Mouse (Mus musculus) hindbrain, embryonic 12.5 days (tissue): ENCODE results near the gene Ppp1r15a. TPM values are rescaled to one million over a fixed set of nuclear protein-coding genes. Genes with fewer than 3 reads are reported as not detected.
"Not testable (repeated sequence)": the region's sequence is repeated elsewhere in the genome, so short reads cannot be mapped to it uniquely, and the experiment has no call there.

Source experiments
- ATAC-seq: fragments of 200-750 bp; cut with Nextera tagmentation; 2 replicates; pipeline ENCODE4 v1.8.0; 2017; ENCODE audit warnings: moderate TSS enrichment; ENCODE audit not compliant: low FRiP score
- H3K27ac ChIP-seq: fragments of 300-500 bp; sonication (generic); 2 replicates; pipeline ENCODE4 v1.5.1; 2016; ENCODE audit warnings: mild to moderate bottlenecking
- H3K27me3 ChIP-seq: fragments of 300-500 bp; sonication (generic); 2 replicates; pipeline ENCODE4 v1.6.1; 2016; ENCODE audit warnings: mild to moderate bottlenecking
- H3K36me3 ChIP-seq: fragments of 300-500 bp; sonication (generic); 2 replicates; pipeline ENCODE4 v1.6.1; 2016; ENCODE audit warnings: mild to moderate bottlenecking
- H3K4me1 ChIP-seq: fragments of 300-500 bp; sonication (generic); 2 replicates; pipeline ENCODE4 v1.6.1; 2016
- H3K4me2 ChIP-seq: fragments of 300-500 bp; sonication (generic); replicated peaks from 2 replicates; pipeline ENCODE4 v1.6.1; 2016; ENCODE audit warnings: mild to moderate bottlenecking
- H3K4me3 ChIP-seq: fragments of 300-500 bp; sonication (generic); 2 replicates; pipeline ENCODE4 v1.5.1; 2016; ENCODE audit warnings: mild to moderate bottlenecking
- H3K9ac ChIP-seq: fragments of 300-500 bp; sonication (generic); 2 replicates; pipeline ENCODE4 v1.6.1; 2016; ENCODE audit warnings: mild to moderate bottlenecking, moderate library complexity
- H3K9me3 ChIP-seq: fragments of 300-500 bp; sonication (generic); replicated peaks from 2 replicates; pipeline ENCODE4 v1.6.1; 2016; ENCODE audit warnings: mild to moderate bottlenecking
- WGBS: fragments of 180-500 bp; shearing (Covaris S2); methylation state at CpG from one replicate; pipeline ENCODE4 v1.1.7; 2016; 5-methylcytosine and 5-hydroxymethylcytosine counted together
- polyA plus RNA-seq: library from polyadenylated mRNA; unstranded; fragments of >200 nt; fragmentation: Nextera tagmentation; extraction: Ambion mirVana; gene quantifications from 2 replicates; pipeline ENCODE4 v1.2.1, GENCODE M21; 2016

The Ppp1r15a gene
- polyA plus RNA-seq, 1 experiment from 2014 or later, result 16.7 TPM

DNA sequence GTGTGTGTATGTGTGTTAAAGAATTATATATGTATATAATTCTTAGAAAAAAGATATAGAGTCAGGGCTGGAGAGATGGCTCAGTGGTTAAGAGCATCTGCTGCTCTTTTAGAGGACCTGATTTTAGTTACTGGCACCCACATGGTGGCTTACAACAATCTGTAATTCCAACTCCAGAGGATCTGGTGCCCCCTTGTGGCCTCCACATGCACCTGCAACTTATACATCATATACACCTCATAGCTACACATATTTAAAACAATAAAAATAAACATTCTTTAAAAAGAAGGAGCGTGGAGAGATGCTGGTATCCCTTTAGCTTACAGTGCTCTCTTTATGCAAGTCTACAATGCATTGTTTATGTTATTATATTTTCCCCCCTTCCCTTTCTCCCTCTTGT, 18.5 kb upstream of the Ppp1r15a start:
- Histone ChIP-seq H3K9ac (no peak overlapping the region), H3K27ac (no peak overlapping the region), H3K4me2 (no peak overlapping the region), H3K36me3 (no peaks in the 10 kb centered on the region), H3K4me3 (no peak overlapping the region), H3K27me3 (no peaks in the 10 kb centered on the region), H3K4me1 (no peaks in the 10 kb centered on the region), H3K9me3 (no peaks in the 10 kb centered on the region)
- ATAC-seq, result no peak
- WGBS, result 89% methylated on average over 1 of the region's 1 CpGs

- 72% methylated on average over 2 of the region's 2 CpGs for WGBS
- Histone ChIP-seq H3K4me2 (no peak overlapping the region), H3K9ac (no peak overlapping the region), H3K27ac (no peak overlapping the region), H3K9me3 (no peaks in the 10 kb centered on the region), H3K4me3 (no peak overlapping the region), H3K36me3 (no peaks in the 10 kb centered on the region), H3K4me1 (peaks cover 4% of the 10 kb centered on the region), H3K27me3 (no peaks in the 10 kb centered on the region)
- no peak for ATAC-seq
Observed at GRCm38 (mm10) chr7:45540213-45540612, 14.1 kb upstream of the Ppp1r15a start.

DNA sequence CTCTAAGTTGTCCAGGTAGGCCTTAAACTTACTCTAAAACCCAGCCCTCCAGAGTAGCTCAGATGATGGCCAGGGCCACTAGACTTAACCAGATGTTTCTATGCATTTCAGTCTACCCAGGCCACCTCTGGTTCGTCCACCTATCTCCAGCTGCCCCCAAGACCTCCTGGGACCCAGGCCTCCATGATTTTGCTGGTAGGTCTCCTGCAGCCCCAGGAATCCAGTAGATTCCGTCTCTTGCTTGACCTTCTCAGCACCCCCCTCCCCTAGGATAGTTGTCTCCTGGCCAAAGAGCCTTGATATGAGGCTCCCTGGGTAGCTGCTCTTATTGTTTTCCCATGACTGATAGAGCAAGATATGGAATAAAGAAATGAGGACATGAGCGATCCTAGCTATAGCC, 13.0 kb upstream of the Ppp1r15a start:
- Histone ChIP-seq H3K4me3 (no peak overlapping the region), H3K4me1 (peaks cover 4% of the 10 kb centered on the region), H3K27ac (no peak overlapping the region), H3K4me2 (no peak overlapping the region), H3K9me3 (no peaks in the 10 kb centered on the region), H3K27me3 (no peaks in the 10 kb centered on the region), H3K9ac (no peak overlapping the region), H3K36me3 (no peaks in the 10 kb centered on the region)
- 82% methylated on average over 3 of the region's 3 CpGs for WGBS
- peak; percentile 1; the same call in 1 of the 2 replicates for ATAC-seq

- Histone ChIP-seq H3K36me3 (no peaks in the 10 kb centered on the region), H3K4me2 (peak overlapping the region; percentile 76), H3K27ac (no peak overlapping the region), H3K4me1 (peaks cover 4% of the 10 kb centered on the region), H3K27me3 (no peaks in the 10 kb centered on the region), H3K9ac (peak overlapping the region; percentile 62), H3K4me3 (peak overlapping the region; percentile 55), H3K9me3 (no peaks in the 10 kb centered on the region)
- WGBS, result 5% methylated on average over 28 of the region's 29 CpGs
- ATAC-seq, result peak; percentile 83
Observed at GRCm38 (mm10) chr7:45538163-45539041, 12.3 kb upstream of the Ppp1r15a start.

DNA sequence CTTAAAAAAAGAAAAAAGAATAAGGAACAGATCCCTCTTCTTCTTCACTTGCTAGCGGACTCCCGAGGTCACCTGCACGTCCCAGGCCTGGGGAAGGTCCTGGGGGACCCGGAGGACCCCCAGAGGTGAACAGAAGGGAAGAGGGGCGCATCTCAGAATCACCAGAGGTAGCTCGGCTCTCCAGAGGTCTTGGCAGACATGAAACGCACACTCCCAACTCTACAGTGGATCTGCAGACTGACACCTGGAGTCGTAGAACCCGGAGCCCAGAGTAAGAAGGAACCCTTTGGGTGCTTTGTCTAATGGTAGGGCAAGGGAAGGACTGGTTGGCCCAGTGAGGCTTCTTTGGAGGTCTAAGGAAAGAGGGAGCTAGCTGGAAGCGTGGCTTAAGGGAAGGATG, 11.5 kb upstream of the Ppp1r15a start:
- ATAC-seq, result no peak
- Histone ChIP-seq H3K4me2 (peak overlapping the region; percentile 76), H3K27me3 (no peaks in the 10 kb centered on the region), H3K36me3 (no peaks in the 10 kb centered on the region), H3K27ac (no peak overlapping the region), H3K9ac (peak overlapping the region; percentile 62; the same call in 1 of the 2 replicates), H3K4me1 (peaks cover 4% of the 10 kb centered on the region), H3K4me3 (peak overlapping the region; percentile 55), H3K9me3 (no peaks in the 10 kb centered on the region)
- 78% methylated on average over 10 of the region's 10 CpGs for WGBS

- peaks cover 4% of the 10 kb centered on the region for H3K4me1 ChIP-seq
- H3K27ac ChIP-seq, result no peak overlapping the region
- no peak overlapping the region for H3K4me3 ChIP-seq
- no peak overlapping the region for H3K9ac ChIP-seq
- H3K4me2 ChIP-seq, result no peak overlapping the region
- ATAC-seq, result no peak
- H3K27me3 ChIP-seq, result no peaks in the 10 kb centered on the region; the same call in 1 of the 2 replicates
- no peaks in the 10 kb centered on the region for H3K36me3 ChIP-seq
- WGBS, result 77% methylated on average over 1 of the region's 1 CpGs
- H3K9me3 ChIP-seq, result no peaks in the 10 kb centered on the region
Observed at GRCm38 (mm10) chr7:45535676-45536075, 9.6 kb upstream of the Ppp1r15a start.

- H3K4me2 ChIP-seq, result 0 out of 2 replicates have a peak overlapping the region, but pooled peaks have one; percentile 21
- H3K4me3 ChIP-seq, result no peak overlapping the region
Observed at GRCm38 (mm10) chr7:45530643-45531042, 4.6 kb upstream of the Ppp1r15a start.

GRCm38 (mm10) chr7:45529461-45529860, 3.4 kb upstream of the Ppp1r15a start:
- Histone ChIP-seq H3K9ac (no peak overlapping the region), H3K4me1 (peaks cover 15% of the 10 kb centered on the region), H3K4me3 (no peak overlapping the region), H3K9me3 (no peaks in the 10 kb centered on the region), H3K27ac (peak overlapping the region; percentile 17), H3K27me3 (peaks cover 3% of the 10 kb centered on the region), H3K4me2 (0 out of 2 replicates have a peak overlapping the region, but pooled peaks have one; percentile 3), H3K36me3 (no peaks in the 10 kb centered on the region)
- 27% methylated on average over 6 of the region's 6 CpGs for WGBS
- no peak for ATAC-seq

More at GRCm38 (mm10) chr7:45530643-45531042, 4.6 kb upstream of the Ppp1r15a start:
- H3K27me3 ChIP-seq, result peaks cover 3% of the 10 kb centered on the region
- no peaks in the 10 kb centered on the region for H3K36me3 ChIP-seq
- peaks cover 4% of the 10 kb centered on the region for H3K4me1 ChIP-seq
- H3K9ac ChIP-seq, result no peak overlapping the region
- no peak overlapping the region for H3K27ac ChIP-seq
- ATAC-seq, result no peak
- WGBS, result 74% methylated on average over 2 of the region's 2 CpGs
- H3K9me3 ChIP-seq, result no peaks in the 10 kb centered on the region

DNA sequence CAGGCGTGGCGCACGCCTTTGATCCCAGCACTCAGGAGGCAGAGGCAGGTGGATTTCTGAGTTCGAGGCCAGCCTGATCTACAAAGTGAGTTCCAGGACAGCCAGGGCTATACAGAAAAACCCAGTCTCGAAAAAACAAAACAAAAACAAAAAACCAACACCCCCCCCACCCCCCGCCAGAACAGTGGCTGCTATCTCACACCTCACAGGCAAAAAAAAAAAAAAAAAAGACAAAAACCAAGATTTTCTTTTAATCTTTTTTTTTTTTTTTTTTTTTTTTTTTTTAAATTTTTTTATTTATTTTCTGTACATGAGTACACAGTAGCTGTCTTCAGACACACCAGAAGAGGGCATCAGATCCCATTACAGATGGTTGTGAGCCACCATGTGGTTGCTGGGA, 1.1 kb upstream of the Ppp1r15a start:
- not testable (repeated sequence) for H3K9me3 ChIP-seq, H3K4me2 ChIP-seq, H3K27me3 ChIP-seq, ATAC-seq, H3K27ac ChIP-seq, H3K9ac ChIP-seq, H3K4me3 ChIP-seq, H3K36me3 ChIP-seq
- peaks cover 25% of the 10 kb centered on the region for H3K4me1 ChIP-seq
- WGBS, result 89% methylated on average over 6 of the region's 6 CpGs

DNA sequence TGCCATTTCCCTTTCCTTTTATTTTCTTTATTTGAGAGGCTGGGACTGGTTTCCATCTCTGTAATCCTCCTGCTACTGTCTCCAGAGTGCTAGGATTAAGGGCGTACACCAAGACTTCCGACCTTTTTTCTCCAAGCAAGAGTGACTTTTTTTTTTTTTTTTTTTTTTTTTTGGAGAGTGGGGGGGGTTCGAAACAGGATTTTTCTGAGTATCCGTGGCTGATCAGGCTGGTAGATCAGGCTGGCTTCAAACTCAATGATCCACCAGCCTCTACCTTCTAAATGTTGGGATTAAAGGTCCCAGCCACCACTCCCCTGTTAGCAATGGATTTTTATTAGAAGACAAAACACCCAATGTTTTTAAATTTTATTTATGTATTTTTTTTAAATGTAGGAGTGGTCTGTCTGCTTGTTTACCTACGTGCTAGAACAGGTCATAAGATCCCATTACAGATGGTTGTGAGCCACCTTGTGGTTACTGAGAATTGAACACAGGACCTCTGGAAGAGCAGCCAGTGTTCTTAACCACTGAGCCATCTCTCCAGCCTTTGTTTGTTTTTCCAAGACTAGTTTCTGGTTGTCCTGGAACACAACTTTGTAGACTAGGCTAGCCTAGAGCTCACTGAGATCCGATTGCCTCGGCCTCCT, 529 bp upstream of the Ppp1r15a start:
- peak; percentile 48; the same call in 1 of the 2 replicates for ATAC-seq
- peak overlapping the region; percentile 85 for H3K4me2 ChIP-seq
- peaks cover 2% of the 10 kb centered on the region; the same call in 1 of the 2 replicates for H3K36me3 ChIP-seq
- H3K27ac ChIP-seq, result peak overlapping the region; percentile 66
- H3K9me3 ChIP-seq, result no peaks in the 10 kb centered on the region
- peaks cover 25% of the 10 kb centered on the region for H3K4me1 ChIP-seq
- peaks cover 3% of the 10 kb centered on the region; the same call in 1 of the 2 replicates for H3K27me3 ChIP-seq
- H3K9ac ChIP-seq, result peak overlapping the region; percentile 85
- 26% methylated on average over 7 of the region's 7 CpGs for WGBS
- peak overlapping the region; percentile 70 for H3K4me3 ChIP-seq

DNA sequence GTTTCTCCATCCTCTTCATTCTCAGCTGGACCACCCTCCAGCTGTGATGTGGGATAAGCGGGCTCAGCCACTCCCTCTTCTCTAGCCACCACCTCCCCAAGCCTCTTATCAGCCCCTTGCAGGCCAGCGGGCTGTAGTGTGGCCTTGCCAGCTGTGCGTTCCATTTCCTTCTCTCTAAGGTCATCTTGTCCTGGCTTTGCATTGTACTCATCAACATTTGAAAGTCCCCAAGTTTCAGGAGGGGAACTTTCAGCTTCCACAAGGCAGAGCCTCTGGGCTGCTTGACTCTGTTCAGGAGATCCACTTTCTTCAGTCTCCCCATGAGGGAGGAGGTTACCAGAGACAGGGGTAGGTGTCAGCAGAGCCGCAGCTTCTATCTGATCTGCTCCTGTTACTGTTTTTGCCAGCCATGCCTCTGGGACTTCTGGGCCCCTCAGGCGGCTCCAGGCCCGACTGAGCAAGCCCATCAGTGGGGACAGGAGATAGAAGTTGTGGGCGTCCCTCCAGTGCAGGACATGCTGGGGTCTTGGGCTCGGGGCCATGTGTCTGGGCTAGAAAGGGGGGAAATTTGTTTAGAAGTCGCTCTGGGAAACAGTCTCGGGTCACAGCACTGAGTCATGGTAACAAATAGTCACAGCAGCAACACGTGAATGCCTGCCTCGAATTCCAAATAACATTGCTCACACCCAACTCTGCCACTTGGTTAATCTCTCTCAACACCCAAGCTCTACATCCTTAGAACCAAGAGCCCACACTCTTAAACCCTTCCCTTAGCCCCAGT, 1.0 kb downstream of the Ppp1r15a start:
- Histone ChIP-seq H3K9me3 (no peaks in the 10 kb centered on the region), H3K4me3 (peak overlapping the region; percentile 70), H3K27ac (peak overlapping the region; percentile 78; the same call in 1 of the 2 replicates), H3K4me1 (peaks cover 25% of the 10 kb centered on the region), H3K27me3 (peaks cover 3% of the 10 kb centered on the region; the same call in 1 of the 2 replicates), H3K36me3 (peaks cover 2% of the 10 kb centered on the region; the same call in 1 of the 2 replicates), H3K9ac (peak overlapping the region; percentile 85), H3K4me2 (peak overlapping the region; percentile 85)
- 28% methylated on average over 12 of the region's 12 CpGs for WGBS
- no peak for ATAC-seq
